Mouse (Mus musculus) G1E (cell line): ENCODE results near the gene Speer4f2.

ENCODE experiments used
- CTCF ChIP-seq: IDR thresholded peaks from 2 replicates; pipeline ENCODE4 v1.5.1; 2012; ENCODE audit warnings: low read depth, low read length, inconsistent platforms, mixed read lengths
- GATA1 ChIP-seq: IDR thresholded peaks from 2 replicates; pipeline ENCODE4 v1.6.1; 2012; ENCODE audit warnings: borderline replicate concordance, low read length, inconsistent platforms, mixed read lengths
- POLR2AphosphoS5 ChIP-seq: IDR thresholded peaks from 2 replicates; pipeline ENCODE4 v1.6.1; 2012; ENCODE audit warnings: low read depth, low read length, inconsistent platforms; ENCODE audit not compliant: insufficient replicate concordance

DNA sequence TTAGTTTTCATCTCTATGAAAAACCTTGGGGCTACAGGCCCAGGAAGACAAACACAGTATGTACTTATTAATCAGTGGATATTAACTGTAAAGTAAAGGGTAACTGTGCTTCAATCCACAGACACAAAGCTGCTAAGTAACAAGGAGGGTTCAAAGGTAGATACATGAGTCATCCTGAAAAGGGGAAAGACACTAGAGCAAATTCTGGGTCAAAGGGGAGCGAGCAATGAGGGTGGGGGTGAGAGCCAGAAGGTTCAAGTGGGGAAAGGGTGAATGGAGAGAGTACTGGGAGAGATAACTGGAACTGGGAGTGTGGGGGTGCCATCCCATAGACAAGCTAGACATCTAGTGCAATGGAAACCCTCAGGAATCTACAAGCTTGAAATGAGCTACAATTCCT lies 54.0 kb downstream of the Speer4f2 start:
- TF ChIP-seq CTCF = no peak
- TF ChIP-seq POLR2AphosphoS5 = no peak
- no peak for TF ChIP-seq GATA1
